Mouse (Mus musculus): ENCODE measurements around the gene Ric8b. TPM values are rescaled to one million over a fixed set of nuclear protein-coding genes. Genes with fewer than 3 reads are reported as not detected.

Ric8b gene
- polyA plus RNA-seq, 1 experiment = 8.7 TPM

DNA sequence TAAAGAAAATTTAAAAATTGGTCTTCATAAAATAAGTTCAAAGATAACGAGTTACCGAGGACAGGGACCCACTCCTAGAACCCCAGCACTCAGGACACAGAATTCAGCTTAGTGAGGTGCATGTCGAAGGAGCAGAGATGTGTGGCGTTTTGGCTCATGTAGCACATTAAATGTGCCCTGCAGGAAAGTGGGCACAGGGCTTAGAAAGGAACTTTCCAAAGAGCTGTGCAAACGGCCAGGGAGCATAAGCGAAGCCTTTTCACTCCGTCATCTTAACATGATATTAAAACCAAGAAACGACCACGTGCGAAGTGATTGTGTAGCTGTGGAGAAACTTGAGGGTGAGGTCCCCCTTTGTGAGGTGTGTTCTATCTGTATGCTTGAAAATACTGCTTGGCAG lies 36.8 kb downstream of the Ric8b start:
- no peak for TF ChIP-seq MYOG (IDR thresholded peaks at IDR 0.05; ENCODE audit: control insufficient read depth in 1 of 3, insufficient read depth in 1 of 3, insufficient read length in 2 of 3, low read depth in 2 of 3)
- TF ChIP-seq E2F4 (IDR thresholded peaks at IDR 0.05; ENCODE audit: insufficient read depth) = no peak
- TF ChIP-seq TCF12 (IDR thresholded peaks at IDR 0.05; ENCODE audit: insufficient read depth, poor library complexity, severe bottlenecking) = no peak
- no peak for TF ChIP-seq POLR2A (IDR thresholded peaks at IDR 0.05; ENCODE audit: insufficient read length, low read depth)
- no peak for TF ChIP-seq CEBPB (IDR thresholded peaks at IDR 0.05; ENCODE audit: insufficient read depth, poor library complexity, severe bottlenecking)
- TF ChIP-seq POLR2AphosphoS2 (IDR thresholded peaks at IDR 0.05; ENCODE audit: insufficient read length, low read depth) = no peak
- TF ChIP-seq MYOD1 (IDR thresholded peaks at IDR 0.05; ENCODE audit: control insufficient read depth in 1 of 3, insufficient read length in 2 of 3, low read depth in 2 of 3) = no peak
- TF ChIP-seq USF1 (IDR thresholded peaks at IDR 0.05; ENCODE audit: low read depth) = no peak
- no peak for TF ChIP-seq SRF (IDR thresholded peaks at IDR 0.05; ENCODE audit: control insufficient read depth, insufficient read length, low read depth)
- TF ChIP-seq REST (IDR thresholded peaks at IDR 0.05; ENCODE audit: insufficient read depth, insufficient read length) = no peak
- no peak for TF ChIP-seq MAX (IDR thresholded peaks at IDR 0.05; ENCODE audit: low read depth)
- TF ChIP-seq TCF3 (IDR thresholded peaks at IDR 0.05; ENCODE audit: insufficient read length, low read depth) = no peak
- H3K27me3 ChIP-seq (ENCODE audit: control insufficient read depth, insufficient read depth, insufficient read length) = no peaks in the 10 kb centered on the region
- no peak overlapping the region for H3K4me2 ChIP-seq (ENCODE audit: low read depth)
- H3K36me3 ChIP-seq (ENCODE audit: control insufficient read depth, insufficient read depth) = peaks cover 16% of the 10 kb centered on the region
- peaks cover 4% of the 10 kb centered on the region for H3K79me2 ChIP-seq (ENCODE audit: control insufficient read depth, insufficient read depth)
- H3K4me3 ChIP-seq = no peak overlapping the region
- H3ac ChIP-seq (ENCODE audit: control insufficient read depth, insufficient read length) = no peak overlapping the region

DNA sequence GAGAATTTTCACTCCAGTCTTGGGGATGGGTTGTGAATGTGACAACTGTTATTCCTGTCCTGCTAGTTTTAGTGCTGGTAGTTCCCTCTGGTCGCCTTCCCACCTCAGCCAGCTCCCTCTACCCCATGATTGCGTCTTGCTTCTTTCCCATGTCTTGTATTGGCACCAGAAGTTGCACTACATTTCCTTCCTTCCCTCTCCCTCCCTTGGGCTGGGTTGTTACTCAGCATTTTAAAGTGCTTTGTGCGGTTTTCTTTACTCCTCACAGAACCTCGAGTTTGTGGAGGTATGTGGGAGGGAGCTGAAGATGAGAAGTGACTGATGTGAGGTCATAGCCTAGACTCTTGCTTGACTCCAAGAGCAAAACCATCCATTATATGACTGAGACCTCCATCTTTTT lies 38.8 kb downstream of the Ric8b start:
- H3K27me3 ChIP-seq (ENCODE audit: control insufficient read depth, insufficient read depth, insufficient read length) = no peaks in the 10 kb centered on the region
- H3K4me2 ChIP-seq (ENCODE audit: low read depth) = no peak overlapping the region
- H3K79me2 ChIP-seq (ENCODE audit: control insufficient read depth, insufficient read depth) = peaks cover 4% of the 10 kb centered on the region
- peaks cover 12% of the 10 kb centered on the region for H3K36me3 ChIP-seq (ENCODE audit: control insufficient read depth, insufficient read depth)
- H3K4me3 ChIP-seq = no peak overlapping the region
- TF ChIP-seq CEBPB (IDR thresholded peaks at IDR 0.05; ENCODE audit: insufficient read depth, poor library complexity, severe bottlenecking) (no peak), E2F4 (IDR thresholded peaks at IDR 0.05; ENCODE audit: insufficient read depth) (no peak), MAX (IDR thresholded peaks at IDR 0.05; ENCODE audit: low read depth) (no peak), USF1 (IDR thresholded peaks at IDR 0.05; ENCODE audit: low read depth) (no peak)
- no peak overlapping the region for H3ac ChIP-seq (ENCODE audit: control insufficient read depth, insufficient read length)

DNA sequence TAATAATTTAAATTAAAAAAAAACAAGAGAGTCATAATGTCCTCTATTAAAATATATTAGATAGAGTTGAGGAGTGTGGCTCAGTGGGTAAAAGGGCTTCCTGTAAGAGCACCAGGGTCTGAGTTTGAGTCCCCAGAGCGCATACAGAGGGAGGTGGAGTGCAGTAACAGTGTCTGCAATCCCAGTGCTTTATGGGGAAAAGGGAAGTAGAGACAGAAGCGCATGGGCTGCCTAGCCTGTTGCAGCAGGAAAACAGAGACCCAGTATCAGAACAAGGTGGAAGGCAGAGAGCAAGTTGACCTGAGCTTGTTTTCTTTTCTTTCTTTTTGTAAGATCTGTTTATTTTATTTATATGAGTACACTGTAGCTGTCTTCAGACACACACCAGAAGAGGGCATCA lies 41.2 kb downstream of the Ric8b start:
- Histone ChIP-seq H3K4me2 (ENCODE audit: low read depth) (no peak overlapping the region), H3K4me3 (no peak overlapping the region), H3K27me3 (ENCODE audit: control insufficient read depth, insufficient read depth, insufficient read length) (no peaks in the 10 kb centered on the region), H3K36me3 (ENCODE audit: control insufficient read depth, insufficient read depth) (peaks cover 16% of the 10 kb centered on the region), H3K79me2 (ENCODE audit: control insufficient read depth, insufficient read depth) (no peaks in the 10 kb centered on the region), H3ac (ENCODE audit: control insufficient read depth, insufficient read length) (no peak overlapping the region)
- TF ChIP-seq POLR2AphosphoS2 (IDR thresholded peaks at IDR 0.05; ENCODE audit: insufficient read length, low read depth) (no peak), E2F4 (IDR thresholded peaks at IDR 0.05; ENCODE audit: insufficient read depth) (no peak), REST (IDR thresholded peaks at IDR 0.05; ENCODE audit: insufficient read depth, insufficient read length) (no peak), USF1 (IDR thresholded peaks at IDR 0.05; ENCODE audit: low read depth) (no peak), MYOG (IDR thresholded peaks at IDR 0.05; ENCODE audit: control insufficient read depth in 1 of 3, insufficient read depth in 1 of 3, insufficient read length in 2 of 3, low read depth in 2 of 3) (no peak), TCF3 (IDR thresholded peaks at IDR 0.05; ENCODE audit: insufficient read length, low read depth) (no peak), MAX (IDR thresholded peaks at IDR 0.05; ENCODE audit: low read depth) (no peak), SRF (IDR thresholded peaks at IDR 0.05; ENCODE audit: control insufficient read depth, insufficient read length, low read depth) (no peak), TCF12 (IDR thresholded peaks at IDR 0.05; ENCODE audit: insufficient read depth, poor library complexity, severe bottlenecking) (no peak), MYOD1 (IDR thresholded peaks at IDR 0.05; ENCODE audit: control insufficient read depth in 1 of 3, insufficient read length in 2 of 3, low read depth in 2 of 3) (no peak), CEBPB (IDR thresholded peaks at IDR 0.05; ENCODE audit: insufficient read depth, poor library complexity, severe bottlenecking) (no peak), POLR2A (IDR thresholded peaks at IDR 0.05; ENCODE audit: insufficient read length, low read depth) (no peak)

DNA sequence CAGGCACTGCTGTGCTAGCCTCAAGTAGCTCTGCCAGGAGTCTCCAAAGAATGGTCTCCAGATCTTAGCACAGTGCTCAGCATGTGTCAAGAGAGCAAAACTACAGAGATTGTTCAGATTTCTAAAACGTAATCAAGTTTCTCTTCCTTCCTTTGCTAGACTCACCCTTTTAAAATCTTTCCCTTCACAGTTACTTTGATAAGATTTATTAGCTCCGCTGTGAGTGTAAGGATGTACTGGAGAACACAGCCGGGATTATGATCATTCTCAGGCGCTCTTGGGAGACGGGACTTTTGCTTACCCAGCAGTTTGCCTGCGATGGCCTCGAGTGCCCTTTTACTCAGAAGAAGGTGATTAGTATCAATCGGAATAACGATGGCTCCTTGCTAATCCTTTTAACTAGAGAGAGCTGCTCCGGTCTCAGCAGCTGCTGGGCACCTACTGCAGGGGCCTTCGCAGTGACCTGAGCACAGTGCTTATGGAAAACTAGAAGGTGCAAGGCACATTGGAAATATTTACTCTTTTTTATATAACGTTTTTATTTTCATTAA lies 43.0 kb downstream of the Ric8b start:
- H3K36me3 ChIP-seq (ENCODE audit: control insufficient read depth, insufficient read depth) = peaks cover 25% of the 10 kb centered on the region
- TF ChIP-seq TCF3 (IDR thresholded peaks at IDR 0.05; ENCODE audit: insufficient read length, low read depth) (no peak), CEBPB (IDR thresholded peaks at IDR 0.05; ENCODE audit: insufficient read depth, poor library complexity, severe bottlenecking) (no peak), MAX (IDR thresholded peaks at IDR 0.05; ENCODE audit: low read depth) (no peak)
- no peaks in the 10 kb centered on the region for H3K27me3 ChIP-seq (ENCODE audit: control insufficient read depth, insufficient read depth, insufficient read length)

DNA sequence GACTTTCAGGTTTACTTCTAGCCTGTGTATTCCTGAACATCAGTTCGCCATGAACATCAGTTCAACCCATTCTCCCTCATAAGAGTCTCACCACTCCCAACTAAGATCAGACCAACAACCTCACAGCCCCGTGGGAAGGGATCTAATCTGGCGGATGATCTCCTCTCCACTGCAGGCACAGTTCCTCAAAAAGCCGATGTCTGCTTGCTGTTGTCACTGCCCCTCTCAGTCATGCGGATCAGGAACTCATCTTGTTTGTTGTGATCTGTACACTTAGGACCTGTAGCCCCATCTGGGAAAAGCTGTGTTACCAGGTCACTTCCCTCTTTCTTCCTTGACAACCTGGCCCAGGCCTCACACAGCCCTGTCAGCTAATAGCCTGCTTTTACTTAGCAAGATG lies 45.7 kb downstream of the Ric8b start:
- H3K4me2 ChIP-seq (ENCODE audit: low read depth) = no peak overlapping the region
- H3K79me2 ChIP-seq (ENCODE audit: control insufficient read depth, insufficient read depth) = no peaks in the 10 kb centered on the region
- no peaks in the 10 kb centered on the region for H3K27me3 ChIP-seq (ENCODE audit: control insufficient read depth, insufficient read depth, insufficient read length)
- TF ChIP-seq CEBPB (IDR thresholded peaks at IDR 0.05; ENCODE audit: insufficient read depth, poor library complexity, severe bottlenecking) (no peak), MAX (IDR thresholded peaks at IDR 0.05; ENCODE audit: low read depth) (no peak), MYOD1 (IDR thresholded peaks at IDR 0.05; ENCODE audit: control insufficient read depth in 1 of 3, insufficient read length in 2 of 3, low read depth in 2 of 3) (no peak), POLR2AphosphoS2 (IDR thresholded peaks at IDR 0.05; ENCODE audit: insufficient read length, low read depth) (no peak), E2F4 (IDR thresholded peaks at IDR 0.05; ENCODE audit: insufficient read depth) (no peak), POLR2A (IDR thresholded peaks at IDR 0.05; ENCODE audit: insufficient read length, low read depth) (no peak), USF1 (IDR thresholded peaks at IDR 0.05; ENCODE audit: low read depth) (no peak), SRF (IDR thresholded peaks at IDR 0.05; ENCODE audit: control insufficient read depth, insufficient read length, low read depth) (no peak), TCF3 (IDR thresholded peaks at IDR 0.05; ENCODE audit: insufficient read length, low read depth) (no peak), TCF12 (IDR thresholded peaks at IDR 0.05; ENCODE audit: insufficient read depth, poor library complexity, severe bottlenecking) (no peak), MYOG (IDR thresholded peaks at IDR 0.05; ENCODE audit: control insufficient read depth in 1 of 3, insufficient read depth in 1 of 3, insufficient read length in 2 of 3, low read depth in 2 of 3) (no peak), REST (IDR thresholded peaks at IDR 0.05; ENCODE audit: insufficient read depth, insufficient read length) (no peak)
- no peak overlapping the region for H3ac ChIP-seq (ENCODE audit: control insufficient read depth, insufficient read length)
- no peak overlapping the region for H3K4me3 ChIP-seq
- H3K36me3 ChIP-seq (ENCODE audit: control insufficient read depth, insufficient read depth) = peaks cover 24% of the 10 kb centered on the region

More for the DNA sequence above, 43.0 kb downstream of the Ric8b start:
- H3K79me2 ChIP-seq (ENCODE audit: control insufficient read depth, insufficient read depth) = no peaks in the 10 kb centered on the region
- no peak overlapping the region for H3K4me3 ChIP-seq
- no peak overlapping the region for H3K4me2 ChIP-seq (ENCODE audit: low read depth)
- no peak overlapping the region for H3ac ChIP-seq (ENCODE audit: control insufficient read depth, insufficient read length)
